Mouse (Mus musculus): ENCODE data around the gene Otud1. TPM values are rescaled to one million over a fixed set of nuclear protein-coding genes. Genes with fewer than 3 reads are reported as not detected.

Otud1 gene
- polyA plus RNA-seq (2014; fragmentation: Nextera tagmentation; extraction: Ambion mirVana): 0.80 and 1.00 TPM in 2 replicates

DNA sequence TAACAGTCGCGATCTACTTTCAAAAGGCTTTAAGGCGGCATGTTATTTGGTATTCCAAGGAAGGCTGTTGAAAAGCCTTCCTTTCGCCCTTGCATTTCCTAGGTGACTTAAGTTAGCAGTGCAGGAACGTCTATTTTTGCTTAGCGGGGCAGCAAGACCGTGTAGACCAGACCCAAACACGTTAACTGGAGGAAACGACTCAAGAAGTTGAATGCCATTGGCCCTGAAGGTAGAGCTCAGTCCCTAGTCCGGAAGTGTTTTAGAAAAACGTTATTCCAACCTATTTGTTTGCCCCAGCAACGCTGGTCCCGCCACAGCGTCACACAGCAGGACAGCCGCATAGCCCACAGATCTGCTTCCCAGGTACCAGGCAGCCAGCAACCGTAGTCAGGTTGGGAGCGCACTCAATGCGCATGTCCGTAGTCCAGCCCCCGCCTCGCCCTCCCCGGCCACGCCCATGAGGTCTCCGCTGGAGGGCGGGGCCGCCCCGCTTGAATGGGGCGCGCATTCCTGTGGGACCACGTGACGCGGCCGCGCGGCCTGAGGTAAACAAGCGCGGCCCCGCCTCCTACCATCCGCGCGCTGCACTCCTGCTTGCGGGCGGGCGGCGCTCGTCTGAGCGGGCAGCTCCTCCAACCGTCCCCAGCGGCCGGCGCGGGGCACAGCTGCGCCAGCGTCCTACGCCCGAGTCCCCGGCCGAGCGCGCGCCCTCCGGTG lies at the start of gene Otud1:
Gene Otud1 (plus strand): TSS at position 595 of the 717 bp plus-strand sequence.
- DNase-seq (ENCODE audit: low spot score) (peak; percentile 99), ATAC-seq (replicated peaks; ENCODE audit: low FRiP score) (peak; percentile 98)
- H3K4me3 ChIP-seq (ENCODE audit: low read depth, low read length): peak within 1 kb of the TSS; percentile 66
- peaks cover 14% of the 10 kb centered on the region for H3K27me3 ChIP-seq (ENCODE audit: control insufficient read depth, insufficient read depth, low read length)
- H3K36me3 ChIP-seq (ENCODE audit: control insufficient read depth, insufficient read depth, low read length): no peaks in the 10 kb centered on the region
- H3K4me2 ChIP-seq (ENCODE audit: low read depth, low read length, severe bottlenecking): peak within 1 kb of the TSS; percentile 87
- no peaks in the 10 kb centered on the region for H3K9me3 ChIP-seq (ENCODE audit: control insufficient read depth, low read length)
- under 1% methylated on average over 60 of the region's 62 CpGs for WGBS
- H3K27ac ChIP-seq (ENCODE audit: low read depth, low read length): peak within 1 kb of the TSS; percentile 57
- peaks cover 2% of the 10 kb centered on the region; the same call in 1 of the 2 replicates for H3K4me1 ChIP-seq (replicated peaks; ENCODE audit: control insufficient read depth, insufficient read depth, low read length)
- peak within 1 kb of the TSS; percentile 67 for H3K9ac ChIP-seq (ENCODE audit: low read length)

- Histone ChIP-seq H3K4me2 (ENCODE audit: low read depth, low read length, severe bottlenecking) (no peak overlapping the region), H3K36me3 (ENCODE audit: control insufficient read depth, insufficient read depth, low read length) (no peaks in the 10 kb centered on the region), H3K9ac (ENCODE audit: low read length) (no peak overlapping the region), H3K27ac (ENCODE audit: low read depth, low read length) (no peak overlapping the region), H3K27me3 (ENCODE audit: control insufficient read depth, insufficient read depth, low read length) (no peaks in the 10 kb centered on the region), H3K4me3 (ENCODE audit: low read depth, low read length) (no peak overlapping the region), H3K9me3 (ENCODE audit: control insufficient read depth, low read length) (no peaks in the 10 kb centered on the region), H3K4me1 (replicated peaks; ENCODE audit: control insufficient read depth, insufficient read depth, low read length) (no peaks in the 10 kb centered on the region)
- no peak for DNase-seq (ENCODE audit: low spot score)
- WGBS: 66% methylated on average over 1 of the region's 1 CpGs
- no peak for ATAC-seq (replicated peaks; ENCODE audit: low FRiP score)
These were observed 49.7 kb upstream of the Otud1 start for GRCm38 (mm10) chr2:19607852-19608251.

GRCm38 (mm10) chr2:19608410-19609073 lies 49.0 kb upstream of the Otud1 start:
- Histone ChIP-seq H3K9me3 (ENCODE audit: control insufficient read depth, low read length) (no peaks in the 10 kb centered on the region), H3K36me3 (ENCODE audit: control insufficient read depth, insufficient read depth, low read length) (no peaks in the 10 kb centered on the region), H3K9ac (ENCODE audit: low read length) (no peak overlapping the region), H3K4me1 (replicated peaks; ENCODE audit: control insufficient read depth, insufficient read depth, low read length) (no peaks in the 10 kb centered on the region), H3K27me3 (ENCODE audit: control insufficient read depth, insufficient read depth, low read length) (no peaks in the 10 kb centered on the region), H3K4me3 (ENCODE audit: low read depth, low read length) (no peak overlapping the region), H3K27ac (ENCODE audit: low read depth, low read length) (no peak overlapping the region), H3K4me2 (ENCODE audit: low read depth, low read length, severe bottlenecking) (no peak overlapping the region)
- ATAC-seq (replicated peaks; ENCODE audit: low FRiP score): no peak
- 83% methylated on average over 3 of the region's 3 CpGs for WGBS
- no peak for DNase-seq (ENCODE audit: low spot score)

DNA sequence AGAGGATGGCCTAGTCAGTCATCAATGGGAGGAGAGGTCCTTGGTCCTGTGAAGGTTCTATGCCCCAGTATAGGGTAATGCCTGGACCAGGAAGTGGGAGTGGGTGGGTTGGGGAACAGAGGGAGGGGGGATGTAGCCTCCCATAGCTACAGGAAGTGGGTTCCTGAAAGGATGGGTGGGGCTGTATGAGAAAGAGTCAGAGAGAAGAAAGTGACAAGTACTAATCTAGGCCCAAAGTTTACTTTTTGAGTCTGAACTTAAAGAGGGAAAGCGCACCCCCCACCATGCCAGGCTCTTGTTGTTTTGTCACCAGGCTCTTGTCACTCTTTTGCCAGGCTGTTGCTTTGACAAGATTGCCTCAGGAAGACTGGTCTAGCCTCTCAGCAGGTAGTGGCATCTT lies 35.5 kb upstream of the Otud1 start:
- 100% methylated on average over 1 of the region's 1 CpGs for WGBS
- no peak for ATAC-seq (replicated peaks; ENCODE audit: low FRiP score)

GRCm38 (mm10) chr2:19627044-19627443 lies 30.5 kb upstream of the Otud1 start:
- no peak overlapping the region for H3K4me2 ChIP-seq (ENCODE audit: low read depth, low read length, severe bottlenecking)
- no peak overlapping the region for H3K27ac ChIP-seq (ENCODE audit: low read depth, low read length)
- no peak overlapping the region for H3K4me3 ChIP-seq (ENCODE audit: low read depth, low read length)
- no peak for DNase-seq (ENCODE audit: low spot score)
- H3K36me3 ChIP-seq (ENCODE audit: control insufficient read depth, insufficient read depth, low read length): no peaks in the 10 kb centered on the region
- no peaks in the 10 kb centered on the region for H3K9me3 ChIP-seq (ENCODE audit: control insufficient read depth, low read length)
- no peak overlapping the region for H3K9ac ChIP-seq (ENCODE audit: low read length)
- H3K4me1 ChIP-seq (replicated peaks; ENCODE audit: control insufficient read depth, insufficient read depth, low read length): no peaks in the 10 kb centered on the region
- no peak for ATAC-seq (replicated peaks; ENCODE audit: low FRiP score)
- H3K27me3 ChIP-seq (ENCODE audit: control insufficient read depth, insufficient read depth, low read length): no peaks in the 10 kb centered on the region
- WGBS: 87% methylated on average over 6 of the region's 6 CpGs

More for the DNA sequence above, 35.5 kb upstream of the Otud1 start:
- no peak for DNase-seq (ENCODE audit: low spot score)
- H3K36me3 ChIP-seq (ENCODE audit: control insufficient read depth, insufficient read depth, low read length): no peaks in the 10 kb centered on the region
- no peak overlapping the region for H3K4me2 ChIP-seq (ENCODE audit: low read depth, low read length, severe bottlenecking)
- no peak overlapping the region for H3K27ac ChIP-seq (ENCODE audit: low read depth, low read length)
- no peaks in the 10 kb centered on the region for H3K27me3 ChIP-seq (ENCODE audit: control insufficient read depth, insufficient read depth, low read length)
- no peak overlapping the region for H3K4me3 ChIP-seq (ENCODE audit: low read depth, low read length)
- no peaks in the 10 kb centered on the region for H3K4me1 ChIP-seq (replicated peaks; ENCODE audit: control insufficient read depth, insufficient read depth, low read length)
- no peak overlapping the region for H3K9ac ChIP-seq (ENCODE audit: low read length)
- no peaks in the 10 kb centered on the region for H3K9me3 ChIP-seq (ENCODE audit: control insufficient read depth, low read length)

- Histone ChIP-seq H3K36me3 (ENCODE audit: control insufficient read depth, insufficient read depth, low read length) (no peaks in the 10 kb centered on the region), H3K4me1 (replicated peaks; ENCODE audit: control insufficient read depth, insufficient read depth, low read length) (no peaks in the 10 kb centered on the region), H3K9ac (ENCODE audit: low read length) (no peak overlapping the region), H3K4me3 (ENCODE audit: low read depth, low read length) (no peak overlapping the region), H3K27me3 (ENCODE audit: control insufficient read depth, insufficient read depth, low read length) (no peaks in the 10 kb centered on the region), H3K9me3 (ENCODE audit: control insufficient read depth, low read length) (no peaks in the 10 kb centered on the region), H3K4me2 (ENCODE audit: low read depth, low read length, severe bottlenecking) (no peak overlapping the region), H3K27ac (ENCODE audit: low read depth, low read length) (no peak overlapping the region)
- 91% methylated on average over 4 of the region's 4 CpGs for WGBS
- no peak for DNase-seq (ENCODE audit: low spot score)
- no peak for ATAC-seq (replicated peaks; ENCODE audit: low FRiP score)
These were observed 29.5 kb upstream of the Otud1 start for GRCm38 (mm10) chr2:19627920-19628608.

GRCm38 (mm10) chr2:19630544-19630943 lies 27.0 kb upstream of the Otud1 start:
- no peaks in the 10 kb centered on the region for H3K4me1 ChIP-seq (replicated peaks; ENCODE audit: control insufficient read depth, insufficient read depth, low read length)
- no peak overlapping the region for H3K4me3 ChIP-seq (ENCODE audit: low read depth, low read length)
- DNase-seq (ENCODE audit: low spot score) (no peak), ATAC-seq (replicated peaks; ENCODE audit: low FRiP score) (no peak)
- H3K36me3 ChIP-seq (ENCODE audit: control insufficient read depth, insufficient read depth, low read length): no peaks in the 10 kb centered on the region
- H3K9me3 ChIP-seq (ENCODE audit: control insufficient read depth, low read length): no peaks in the 10 kb centered on the region
- H3K27ac ChIP-seq (ENCODE audit: low read depth, low read length): no peak overlapping the region
- H3K27me3 ChIP-seq (ENCODE audit: control insufficient read depth, insufficient read depth, low read length): no peaks in the 10 kb centered on the region
- no peak overlapping the region for H3K9ac ChIP-seq (ENCODE audit: low read length)
- H3K4me2 ChIP-seq (ENCODE audit: low read depth, low read length, severe bottlenecking): no peak overlapping the region
- 86% methylated on average over 1 of the region's 1 CpGs for WGBS

DNA sequence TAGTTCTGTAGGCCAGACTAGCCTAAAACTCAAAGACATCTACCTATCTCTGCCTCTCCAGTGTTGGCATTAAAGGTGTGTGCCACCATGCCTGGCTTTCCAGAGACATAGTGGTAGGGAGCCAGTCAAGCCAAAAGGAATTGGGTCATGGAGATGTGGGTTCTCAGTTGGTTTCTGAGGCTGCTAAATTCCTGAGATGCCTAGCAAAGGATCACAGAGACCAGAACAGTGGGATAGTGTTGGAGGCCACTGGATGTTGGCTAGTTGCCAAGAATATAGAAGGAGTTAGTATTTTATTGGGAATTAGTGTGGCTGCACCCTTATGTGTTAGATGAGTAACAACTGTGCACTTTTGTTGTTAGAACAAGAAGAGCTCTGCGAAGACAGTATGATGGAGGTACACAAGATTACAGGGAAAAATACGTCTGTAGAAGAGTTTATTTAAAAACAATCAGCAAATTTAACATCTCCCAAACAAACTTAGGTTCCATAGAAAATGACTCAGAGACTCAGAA lies 24.1 kb upstream of the Otud1 start:
- no peaks in the 10 kb centered on the region for H3K4me1 ChIP-seq (replicated peaks; ENCODE audit: control insufficient read depth, insufficient read depth, low read length)
- H3K36me3 ChIP-seq (ENCODE audit: control insufficient read depth, insufficient read depth, low read length): no peaks in the 10 kb centered on the region
- H3K4me2 ChIP-seq (ENCODE audit: low read depth, low read length, severe bottlenecking): no peak overlapping the region
- H3K9me3 ChIP-seq (ENCODE audit: control insufficient read depth, low read length): no peaks in the 10 kb centered on the region
- no peak for DNase-seq (ENCODE audit: low spot score)
- no peak for ATAC-seq (replicated peaks; ENCODE audit: low FRiP score)
- H3K9ac ChIP-seq (ENCODE audit: low read length): no peak overlapping the region
- WGBS: 75% methylated on average over 2 of the region's 2 CpGs
- no peak overlapping the region for H3K4me3 ChIP-seq (ENCODE audit: low read depth, low read length)
- no peaks in the 10 kb centered on the region for H3K27me3 ChIP-seq (ENCODE audit: control insufficient read depth, insufficient read depth, low read length)
- no peak overlapping the region for H3K27ac ChIP-seq (ENCODE audit: low read depth, low read length)

Data from forebrain, embryonic 11.5 days (tissue).